Mouse (Mus musculus): Measurements from ENCODE around the gene Gorasp2.

The Gorasp2 gene

GRCm38 (mm10) chr2:70661715-70662495 is 529 bp downstream of the Gorasp2 start, which contains the start of gene Gm26558:
TSS of gene Gm26558 (minus strand) at chr2:70662108.
- DNase-seq (ENCODE audit: low spot score) = peak; percentile 10

DNA sequence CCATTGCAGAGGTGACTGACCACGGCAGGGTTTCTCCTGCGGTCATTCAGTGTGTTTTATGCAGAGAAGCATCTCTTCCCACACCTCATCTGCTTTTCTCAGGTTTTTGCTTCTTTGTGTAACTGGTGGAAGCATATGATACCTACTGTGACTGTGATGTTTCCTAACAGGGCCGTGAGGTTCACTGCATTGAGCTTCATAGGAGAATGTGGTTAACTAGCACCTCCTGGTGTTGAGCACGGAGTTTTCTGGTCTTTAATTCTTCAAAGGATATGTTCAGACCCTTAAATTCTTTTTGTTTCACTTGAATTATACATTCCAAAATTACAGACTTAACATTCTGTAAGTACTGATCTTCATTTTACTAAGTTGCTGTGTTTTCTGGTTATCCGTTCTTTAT is 2.4 kb downstream of the Gorasp2 start:
- no peak for DNase-seq (ENCODE audit: low spot score)

DNA sequence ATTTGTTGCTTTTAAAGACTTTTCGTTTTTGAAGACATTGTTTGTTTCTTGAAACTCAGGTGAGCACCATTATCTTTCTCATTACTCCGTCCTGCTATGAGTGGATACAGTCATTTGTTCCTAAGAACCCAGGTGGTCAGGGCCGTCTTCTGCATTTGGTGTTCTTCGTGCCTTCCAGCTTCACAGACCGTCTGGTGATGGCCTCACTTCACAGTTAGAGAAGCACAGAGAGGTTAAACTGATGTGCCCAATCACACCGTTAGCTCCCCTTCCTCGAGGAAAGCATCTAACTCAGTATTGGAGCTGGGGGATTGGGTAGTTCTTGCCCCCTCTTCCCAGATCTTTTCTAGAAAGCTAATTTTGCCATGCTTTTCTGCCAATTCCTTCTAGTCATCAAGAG is 5.6 kb downstream of the Gorasp2 start:
- DNase-seq (ENCODE audit: low spot score) = no peak

- no peak for DNase-seq (ENCODE audit: low spot score)
Observed at GRCm38 (mm10) chr2:70669241-70669640, 7.9 kb downstream of the Gorasp2 start.

GRCm38 (mm10) chr2:70669896-70670295 is 8.5 kb downstream of the Gorasp2 start:
- DNase-seq (ENCODE audit: low spot score) = no peak

GRCm38 (mm10) chr2:70672476-70672875 is 11.1 kb downstream of the Gorasp2 start:
- DNase-seq (ENCODE audit: low spot score) = no peak

DNA sequence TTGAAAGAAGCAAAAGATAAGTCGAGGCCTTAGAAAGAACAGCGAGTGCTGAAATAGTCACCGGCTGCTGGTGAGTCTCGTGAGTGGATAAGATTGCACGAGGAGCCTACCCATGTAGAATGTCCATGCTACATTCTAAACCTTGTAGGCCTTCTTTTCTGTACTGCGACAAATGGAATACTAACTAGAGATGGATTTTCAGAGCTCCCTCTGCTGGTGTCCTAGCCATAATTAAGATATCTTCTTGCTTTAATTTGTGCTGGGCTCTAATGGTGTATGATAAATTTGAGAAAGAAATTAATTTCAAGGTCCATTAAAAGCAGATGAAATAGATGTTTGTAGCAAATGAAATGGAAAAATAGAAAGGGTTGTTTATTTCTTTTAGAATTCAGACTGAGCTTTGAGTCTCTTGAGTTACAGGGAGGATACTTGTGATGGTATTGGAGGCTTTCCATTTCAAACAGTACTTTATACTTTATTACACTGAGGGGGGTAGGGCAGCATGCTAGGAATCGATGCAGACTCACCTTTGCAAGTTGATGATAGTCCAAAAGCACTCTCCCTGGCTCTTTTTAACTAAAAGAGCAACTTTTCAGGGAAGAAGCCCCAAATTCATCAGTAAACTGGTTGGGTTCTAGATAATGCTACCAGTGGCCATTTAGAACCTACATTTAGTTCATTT is 12.2 kb downstream of the Gorasp2 start:
- DNase-seq (ENCODE audit: low spot score) = peak; percentile 34

DNA sequence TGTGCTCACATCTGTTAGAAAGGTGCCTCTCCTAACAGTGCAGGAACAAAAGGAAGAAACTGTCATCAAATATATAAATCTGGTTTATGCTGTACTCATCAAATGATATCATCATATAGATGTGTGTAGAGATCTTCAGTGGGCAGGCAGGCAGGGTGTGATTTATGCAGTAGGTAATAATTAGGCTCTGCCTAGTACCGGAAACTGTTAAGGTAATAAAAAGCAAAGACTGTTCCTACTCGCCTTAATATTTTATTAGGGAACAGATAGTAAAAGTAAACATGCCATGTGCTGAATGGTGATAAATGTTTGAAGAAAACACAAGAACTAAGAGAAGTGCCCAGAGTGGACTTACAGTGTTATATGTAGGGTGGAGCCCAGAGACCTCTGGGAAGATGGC is 20.9 kb downstream of the Gorasp2 start:
- DNase-seq (ENCODE audit: low spot score) = no peak

- DNase-seq (ENCODE audit: low spot score) = no peak
Observed at GRCm38 (mm10) chr2:70688454-70689078, 27.2 kb downstream of the Gorasp2 start.

GRCm38 (mm10) chr2:70690195-70690594 is 28.8 kb downstream of the Gorasp2 start:
- DNase-seq (ENCODE audit: low spot score) = no peak

- DNase-seq (ENCODE audit: low spot score) = no peak
Observed at GRCm38 (mm10) chr2:70695712-70696111, 34.3 kb downstream of the Gorasp2 start.

- no peak for DNase-seq (ENCODE audit: low spot score)
Observed at GRCm38 (mm10) chr2:70700851-70701250, 39.5 kb downstream of the Gorasp2 start.

- DNase-seq (ENCODE audit: low spot score) = no peak
Observed at GRCm38 (mm10) chr2:70701571-70701970, 40.2 kb downstream of the Gorasp2 start.

GRCm38 (mm10) chr2:70702403-70702802 is 41.0 kb downstream of the Gorasp2 start:
- no peak for DNase-seq (ENCODE audit: low spot score)

GRCm38 (mm10) chr2:70708986-70709730 is 47.8 kb downstream of the Gorasp2 start:
- no peak for DNase-seq (ENCODE audit: low spot score)

DNA sequence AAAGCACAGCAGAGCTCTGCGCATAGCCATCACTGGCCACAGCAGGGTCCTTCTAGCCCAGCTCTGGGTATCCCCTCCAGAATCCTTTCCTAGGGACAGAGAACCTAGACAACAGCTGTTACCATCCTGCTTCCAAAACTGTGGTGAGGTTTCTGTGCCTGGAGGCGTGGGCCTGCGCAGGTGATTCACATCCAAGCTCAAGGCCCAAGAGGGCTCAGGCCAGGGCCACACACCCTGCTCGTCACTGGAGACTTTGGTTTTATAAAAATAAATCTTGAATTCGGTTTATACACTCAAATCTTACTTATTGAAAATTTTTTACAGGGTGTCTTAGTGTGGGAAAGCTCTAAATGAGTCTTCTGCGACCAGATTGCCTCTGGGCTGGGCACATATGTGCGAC is 48.9 kb downstream of the Gorasp2 start:
- DNase-seq (ENCODE audit: low spot score) = no peak

DNA sequence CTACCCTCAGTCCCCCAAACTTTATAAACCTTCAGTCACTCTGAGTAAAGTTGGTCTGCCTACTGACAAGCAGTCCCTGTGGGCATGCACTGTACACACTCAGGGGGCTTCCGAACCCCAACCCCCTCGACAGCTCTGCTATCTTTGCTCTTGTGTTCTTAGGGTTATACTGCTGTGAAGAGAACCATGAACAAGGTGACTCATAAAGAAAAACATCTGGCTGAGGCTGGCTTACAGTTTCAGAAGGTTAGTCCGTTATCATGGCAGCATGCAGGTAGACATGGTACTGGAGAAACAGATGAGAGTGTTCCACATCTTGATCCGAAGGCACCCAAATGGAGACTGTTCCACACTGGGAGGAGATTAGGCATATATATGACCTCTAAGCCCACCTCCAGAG is 49.5 kb downstream of the Gorasp2 start:
- DNase-seq (ENCODE audit: low spot score) = no peak

GRCm38 (mm10) chr2:70723610-70724243 is 62.4 kb downstream of the Gorasp2 start:
- DNase-seq (ENCODE audit: low spot score) = no peak

DNA sequence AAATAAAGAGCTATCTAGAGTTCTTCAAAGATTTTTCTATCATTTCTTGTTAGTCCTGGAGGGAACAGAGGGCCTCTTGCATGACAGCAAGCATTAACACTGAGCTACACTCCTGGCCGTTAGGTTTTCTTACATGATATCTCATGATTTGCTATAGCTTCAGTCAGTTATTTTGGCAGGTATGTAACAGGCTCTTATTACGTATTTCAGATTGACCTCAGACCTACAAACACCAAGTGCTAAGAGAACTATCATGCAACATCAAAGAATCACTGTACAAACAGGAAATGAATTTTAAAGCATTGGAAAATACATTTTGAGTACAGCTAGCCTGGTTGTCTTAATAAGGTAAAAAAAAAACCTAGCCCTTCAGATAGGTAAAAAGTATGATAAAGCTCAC is 65.7 kb downstream of the Gorasp2 start:
- no peak for DNase-seq (ENCODE audit: low spot score)

DNA sequence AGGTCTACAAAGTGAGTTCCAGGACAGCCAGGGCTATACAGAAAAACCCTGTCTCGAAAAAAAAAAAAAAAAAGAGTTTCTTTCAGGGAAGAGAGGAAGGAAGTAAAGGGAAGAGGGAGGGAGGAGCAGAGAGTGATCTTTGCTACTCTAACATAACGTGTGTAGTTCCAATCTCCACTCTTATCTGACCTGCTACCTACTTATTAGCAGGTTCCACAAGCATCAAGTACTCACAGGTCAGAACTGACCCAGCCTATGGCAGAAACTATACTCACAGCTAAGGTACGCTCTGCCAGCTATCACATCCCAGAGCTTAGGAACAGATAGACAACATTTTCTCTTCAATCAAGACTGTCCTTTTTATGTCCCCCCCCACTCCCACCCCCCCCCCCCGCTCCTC is 74.2 kb downstream of the Gorasp2 start:
- DNase-seq (ENCODE audit: low spot score) = no peak

- DNase-seq (ENCODE audit: low spot score) = no peak
Observed at GRCm38 (mm10) chr2:70736008-70736407, 74.6 kb downstream of the Gorasp2 start.

DNA sequence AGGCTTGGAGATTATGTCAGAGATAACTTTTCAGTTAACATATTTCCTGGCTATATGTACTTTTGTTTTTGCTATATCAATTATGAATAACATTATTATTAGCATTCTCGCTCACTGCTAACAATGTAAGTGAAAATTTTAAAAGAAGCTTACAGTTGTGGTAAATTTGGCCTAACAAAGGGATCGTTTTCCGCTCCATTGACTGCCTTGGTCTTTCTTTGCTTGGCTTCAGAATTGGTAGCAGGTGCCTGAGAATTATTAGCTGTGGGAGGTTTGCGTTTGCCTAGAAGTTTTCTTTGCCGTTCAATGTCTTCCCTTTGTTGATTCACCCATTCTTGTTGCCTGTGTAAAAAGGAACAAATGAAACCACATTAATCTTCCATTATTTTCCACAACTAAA is 80.5 kb downstream of the Gorasp2 start:
- no peak for DNase-seq (ENCODE audit: low spot score)

All from lung, postnatal 25 days (tissue).